8 mouse cellular contexts compared by ENCODE assay signal in the genomic region with DNA sequence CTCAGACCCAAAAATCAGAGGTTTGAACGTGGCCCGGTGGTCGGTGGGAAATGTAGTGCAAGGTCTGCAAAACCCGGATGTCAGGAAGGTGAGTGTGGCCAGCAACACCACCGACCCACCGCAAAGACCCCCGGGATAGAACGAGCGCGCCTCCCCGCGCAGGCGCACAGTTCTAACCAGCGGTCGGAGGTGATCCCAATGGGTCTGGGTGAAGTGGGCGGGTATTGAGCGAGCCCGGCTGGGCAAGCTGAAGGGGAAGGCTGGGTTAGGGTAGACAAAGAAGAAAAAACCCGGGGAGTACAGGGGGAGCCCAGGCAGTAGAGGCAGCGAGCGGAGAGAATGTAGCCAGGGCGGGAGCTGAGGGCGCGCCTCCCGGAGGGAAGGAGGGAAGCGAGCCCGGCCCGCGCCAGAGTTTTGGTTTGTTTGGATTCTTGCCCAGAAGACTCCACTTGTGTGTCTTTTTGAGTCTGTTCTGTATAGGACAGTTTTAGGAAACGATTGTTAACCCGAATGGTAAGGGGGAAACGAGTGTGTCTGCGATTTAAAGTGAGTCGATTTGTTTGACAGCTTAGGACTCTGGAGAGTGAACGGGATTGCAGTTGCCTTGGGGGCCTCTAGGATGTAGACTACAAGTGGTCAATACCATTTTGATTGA. TPM values are rescaled to one million over a fixed set of nuclear protein-coding genes. Genes with fewer than 3 reads are reported as not detected.
DNase-seq lines count a peak whose midpoint lies in the region; ATAC-seq lines count a peak whose summit lies in the region.

No protein-coding gene starts in this region.

- peak overlapping the region; percentile 90 for H3K27ac ChIP-seq in hindbrain, embryonic 13.5 days

- peaks cover 40% of the 10 kb centered on the region for H3K36me3 ChIP-seq in hindbrain, embryonic 13.5 days

- H3K4me1 ChIP-seq in hindbrain, embryonic 13.5 days (replicated peaks), result peaks cover 10% of the 10 kb centered on the region

- peak overlapping the region; percentile 56 for H3K4me3 ChIP-seq in hindbrain, embryonic 13.5 days

- H3K4me2 ChIP-seq in hindbrain, embryonic 13.5 days, result peak overlapping the region; percentile 59

- peak; percentile 95 for DNase-seq in ZHBTc4 (ENCODE audit: low read depth, low spot score)
- DNase-seq in cerebellum, postnatal 25 days, result peak; percentile 75 to 84
- peak; percentile 66 to 73 for DNase-seq in frontal cortex, postnatal 36 days (ENCODE audit: low spot score in 2 of 2)
- peak; percentile 59 for DNase-seq in left cerebral cortex, adult 11 months (ENCODE audit: low spot score)
- DNase-seq in lung, postnatal 10 days, result peak; percentile 81
- peak; percentile 82 for DNase-seq in retina, postnatal 7 days (ENCODE audit: low read depth, low spot score)
- peak; percentile 80 to 81 for DNase-seq in urinary bladder, postnatal 4 days (ENCODE audit: low spot score in 2 of 2)

- H3K27me3 ChIP-seq in hindbrain, embryonic 13.5 days, result no peaks in the 10 kb centered on the region

- H3K9me3 ChIP-seq in hindbrain, embryonic 13.5 days, result peaks cover 14% of the 10 kb centered on the region; the same call in 1 of the 2 replicates

- H3K9ac ChIP-seq in hindbrain, embryonic 13.5 days, result peak overlapping the region; percentile 75

- WGBS in hindbrain, embryonic 13.5 days, result 3% methylated on average over 35 of the region's 35 CpGs

- peak; percentile 97 for ATAC-seq in hindbrain, embryonic 13.5 days (ENCODE audit: low FRiP score)

RNA-seq across cellular contexts. Expression of a gene that starts 21.9 kb away (rescaled TPM):
- 17.5 and 19.8 TPM in 2 replicates for polyA plus RNA-seq in hindbrain, embryonic 13.5 days (2015; fragmentation: Nextera tagmentation; extraction: Ambion mirVana)

RNA-seq across cellular contexts. Expression of a gene that starts 25.9 kb away (rescaled TPM):
- polyA plus RNA-seq in hindbrain, embryonic 13.5 days (2015; fragmentation: Nextera tagmentation; extraction: Ambion mirVana), result 17.5 and 18.6 TPM in 2 replicates

RNA-seq across cellular contexts. Expression of a gene that starts 40.3 kb away (rescaled TPM):
- polyA plus RNA-seq in hindbrain, embryonic 13.5 days (2015; fragmentation: Nextera tagmentation; extraction: Ambion mirVana), result 4.5 and 8.0 TPM in 2 replicates

RNA-seq across cellular contexts. Expression of a gene that starts 49.1 kb away (rescaled TPM):
- 95.2 and 108 TPM in 2 replicates for polyA plus RNA-seq in hindbrain, embryonic 13.5 days (2015; fragmentation: Nextera tagmentation; extraction: Ambion mirVana)

RNA-seq across cellular contexts. Expression of a gene that starts 53.4 kb away (rescaled TPM):
- 19.2 and 19.6 TPM in 2 replicates for polyA plus RNA-seq in hindbrain, embryonic 13.5 days (2015; fragmentation: Nextera tagmentation; extraction: Ambion mirVana)

Comparison
In these comparisons a context has a peak if more than half of its experiments do, and no peak if none do; other contexts are left out.
1. Peak in every context shown above with its lines: DNase-seq, ATAC-seq, H3K4me3 ChIP-seq and H3K27ac ChIP-seq.